In genomic region chr1:191391311-191391710, GRCm38 (mm10) we compare ENCODE assay signal across 8 mouse cellular contexts. TPM values are rescaled to one million over a fixed set of nuclear protein-coding genes. Genes with fewer than 3 reads are reported as not detected.
DNase-seq lines count a peak whose midpoint lies in the region; ATAC-seq and TF ChIP-seq lines count a peak whose summit lies in the region.

No protein-coding gene starts in this region.

- H3K27ac ChIP-seq in hindbrain, embryonic 10.5 days, result no peak overlapping the region
- no peak overlapping the region for H3K27ac ChIP-seq in hindbrain, embryonic 13.5 days
- H3K27ac ChIP-seq in lung, postnatal 0 days (ENCODE audit: low read length), result no peak overlapping the region

- no peaks in the 10 kb centered on the region for H3K9me3 ChIP-seq in hindbrain, embryonic 10.5 days
- no peaks in the 10 kb centered on the region for H3K9me3 ChIP-seq in hindbrain, embryonic 13.5 days
- no peaks in the 10 kb centered on the region for H3K9me3 ChIP-seq in lung, postnatal 0 days (ENCODE audit: low read length)

- peak; percentile 31 for DNase-seq in hindbrain, embryonic 10.5 days (ENCODE audit: low spot score)
- DNase-seq in NIH3T3 (ENCODE audit: low read depth), result peak; percentile 80
- DNase-seq in cerebellum, postnatal 10 days, result peak; percentile 66 to 75
- DNase-seq in heart, adult 8-10 months (ENCODE audit: low spot score), result peak; percentile 79
- peak; percentile 74 for DNase-seq in kidney, postnatal 10 days
- DNase-seq in lung, postnatal 0 days (ENCODE audit: low spot score), result peak; percentile 91
- DNase-seq in skeletal muscle tissue, adult 2 months (ENCODE audit: low read depth, low spot score), result peak; percentile 48

- H3K4me3 ChIP-seq in hindbrain, embryonic 10.5 days, result no peak overlapping the region
- no peak overlapping the region for H3K4me3 ChIP-seq in hindbrain, embryonic 13.5 days
- H3K4me3 ChIP-seq in lung, postnatal 0 days (ENCODE audit: low read depth, low read length), result no peak overlapping the region

- 30% methylated on average over 3 of the region's 3 CpGs for WGBS in hindbrain, embryonic 10.5 days
- 27% methylated on average over 3 of the region's 3 CpGs for WGBS in hindbrain, embryonic 13.5 days
- 4% methylated on average over 3 of the region's 3 CpGs for WGBS in lung, postnatal 0 days

- H3K4me2 ChIP-seq in hindbrain, embryonic 13.5 days, result no peak overlapping the region
- no peak overlapping the region; the same call in 1 of the 2 replicates for H3K4me2 ChIP-seq in lung, postnatal 0 days (replicated peaks; ENCODE audit: low read depth, low read length)

- H3K9ac ChIP-seq in hindbrain, embryonic 13.5 days, result no peak overlapping the region
- H3K9ac ChIP-seq in lung, postnatal 0 days (replicated peaks; ENCODE audit: low read depth), result no peak overlapping the region

- no peak for ATAC-seq in hindbrain, embryonic 13.5 days (ENCODE audit: low FRiP score)
- peak; percentile 80 for ATAC-seq in lung, postnatal 0 days

- peaks cover 14% of the 10 kb centered on the region for H3K4me1 ChIP-seq in hindbrain, embryonic 10.5 days (replicated peaks)
- peaks cover 6% of the 10 kb centered on the region; the same call in 1 of the 2 replicates for H3K4me1 ChIP-seq in hindbrain, embryonic 13.5 days (replicated peaks)
- H3K4me1 ChIP-seq in lung, postnatal 0 days (ENCODE audit: insufficient read depth, low read depth, low read length), result no peaks in the 10 kb centered on the region

- TF ChIP-seq EP300 in lung, postnatal 0 days (IDR thresholded peaks at IDR 0.05), result no peak

- no peaks in the 10 kb centered on the region for H3K27me3 ChIP-seq in hindbrain, embryonic 10.5 days (ENCODE audit: insufficient read depth, poor library complexity, severe bottlenecking)
- peaks cover 7% of the 10 kb centered on the region for H3K27me3 ChIP-seq in hindbrain, embryonic 13.5 days
- no peaks in the 10 kb centered on the region for H3K27me3 ChIP-seq in lung, postnatal 0 days (replicated peaks; ENCODE audit: insufficient read depth, low read length)

- TF ChIP-seq CTCF in lung, postnatal 0 days (IDR thresholded peaks at IDR 0.05), result peak; percentile 88

- no peaks in the 10 kb centered on the region for H3K36me3 ChIP-seq in hindbrain, embryonic 10.5 days
- no peaks in the 10 kb centered on the region for H3K36me3 ChIP-seq in hindbrain, embryonic 13.5 days
- H3K36me3 ChIP-seq in lung, postnatal 0 days (ENCODE audit: insufficient read depth, low read length), result no peaks in the 10 kb centered on the region

RNA-seq across cellular contexts. Expression of gene Ppp2r5a, which starts 11.8 kb away (rescaled TPM):
- 8.0 and 12.4 TPM in 2 replicates for polyA plus RNA-seq in hindbrain, embryonic 10.5 days (2016; fragmentation: Nextera tagmentation; extraction: Ambion mirVana)
- 5.3 and 7.5 TPM in 2 replicates for polyA plus RNA-seq in hindbrain, embryonic 13.5 days (2015; fragmentation: Nextera tagmentation; extraction: Ambion mirVana)
- 10 to 100 TPM; 94.2 to 98.9 (median 97.9) TPM for total RNA-seq in heart, adult 8-10 months (2022)
- 51.5 and 56.0 TPM in 2 replicates for polyA plus RNA-seq in lung, postnatal 0 days (2015; fragmentation: Nextera tagmentation; extraction: Ambion mirVana)

Comparison
In these comparisons a context has a peak if more than half of its experiments do, and no peak if none do; other contexts are left out.
1. DNase-seq: peak in every context shown above with its lines; median percentile 91 in lung, postnatal 0 days; 80 in NIH3T3; 79 in heart, adult 8-10 months; 74 in kidney, postnatal 10 days; 70 in cerebellum, postnatal 10 days; 48 in skeletal muscle tissue, adult 2 months; 31 in hindbrain, embryonic 10.5 days.